Mouse (Mus musculus): Measurements from ENCODE around the gene Ccni.

DNA sequence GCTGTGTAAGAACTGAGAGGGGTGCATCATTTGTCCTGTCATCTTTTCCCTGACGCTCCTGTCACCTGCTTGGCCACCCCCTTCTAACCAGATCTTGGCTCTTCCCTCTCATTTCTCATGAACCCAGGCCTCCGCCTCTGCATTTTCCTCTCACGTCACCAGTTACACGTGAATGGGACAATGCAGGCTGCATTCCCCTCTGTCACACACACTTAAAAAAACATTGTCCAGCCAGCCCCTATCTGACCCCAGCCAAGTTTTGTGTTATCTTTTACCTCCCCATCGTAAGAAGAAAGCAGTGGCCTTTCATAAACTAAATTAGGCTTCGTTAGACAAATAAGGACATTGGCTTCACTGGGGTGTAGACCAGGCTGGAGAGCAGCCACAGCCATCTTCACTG lies 33.8 kb downstream of the Ccni start:
- TF ChIP-seq POLR2A (IDR thresholded peaks at IDR 0.05; ENCODE audit: insufficient read depth, low read depth, low read length) = no peak
- no peak for TF ChIP-seq CTCF (IDR thresholded peaks at IDR 0.05; ENCODE audit: insufficient read depth, low read depth, low read length)

Data from olfactory bulb, adult 2 months (tissue).